Mouse (Mus musculus): Measurements from ENCODE around the gene Ccdc81. TPM values are rescaled to one million over a fixed set of nuclear protein-coding genes. Genes with fewer than 3 reads are reported as not detected.

Ccdc81 gene
- polyA plus RNA-seq, 1 experiment from 2014 or later, result 0.13 TPM

DNA sequence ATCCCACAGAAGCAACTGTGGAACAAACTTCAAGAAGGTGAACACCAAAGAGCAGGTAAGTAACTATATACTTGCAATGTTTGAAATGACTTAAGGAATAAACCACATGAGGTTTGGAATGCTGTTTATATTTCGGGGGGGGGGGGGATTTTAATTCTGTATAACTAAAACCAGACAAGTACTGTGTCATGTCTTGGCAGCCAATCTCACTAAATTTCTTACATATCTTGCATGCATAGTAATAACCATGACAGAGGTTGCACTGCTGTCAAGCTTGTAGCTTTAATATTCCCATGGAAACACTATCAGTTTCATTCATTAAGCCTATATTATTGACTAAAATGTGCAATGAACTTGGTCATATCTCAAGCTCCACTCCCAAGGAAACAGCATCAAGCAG lies 48.2 kb downstream of the Ccdc81 start:
- 66% methylated on average over 1 of the region's 1 CpGs for WGBS
- ATAC-seq (ENCODE audit: low FRiP score, low read depth), result no peak
- no peak overlapping the region for H3K9ac ChIP-seq

DNA sequence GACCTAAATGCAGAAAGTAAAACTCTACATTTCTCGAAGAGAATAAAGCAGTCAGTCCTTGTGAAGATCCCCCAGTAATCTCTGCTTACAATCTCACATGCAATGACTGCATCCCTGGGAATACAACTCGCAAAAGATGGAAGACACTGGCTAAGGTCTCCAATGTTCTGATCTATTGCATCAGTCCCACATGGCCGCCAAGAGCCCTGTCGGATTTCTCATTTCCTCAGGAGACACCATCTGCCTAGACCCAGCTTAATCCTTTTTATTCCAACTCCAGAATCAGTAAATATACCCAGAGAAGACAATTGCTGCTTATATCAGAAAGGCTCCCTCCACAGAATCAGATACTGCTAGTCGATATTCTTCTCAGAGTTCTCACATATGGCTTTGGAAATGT lies 50.3 kb downstream of the Ccdc81 start:
- ATAC-seq (ENCODE audit: low FRiP score, low read depth), result no peak

More for the DNA sequence above, 48.2 kb downstream of the Ccdc81 start:
- H3K4me3 ChIP-seq, result no peak overlapping the region
- H3K4me2 ChIP-seq (replicated peaks), result no peak overlapping the region
- peaks cover 14% of the 10 kb centered on the region for H3K4me1 ChIP-seq
- no peaks in the 10 kb centered on the region for H3K9me3 ChIP-seq
- H3K27me3 ChIP-seq, result no peaks in the 10 kb centered on the region
- H3K27ac ChIP-seq, result no peak overlapping the region
- no peaks in the 10 kb centered on the region for H3K36me3 ChIP-seq

DNA sequence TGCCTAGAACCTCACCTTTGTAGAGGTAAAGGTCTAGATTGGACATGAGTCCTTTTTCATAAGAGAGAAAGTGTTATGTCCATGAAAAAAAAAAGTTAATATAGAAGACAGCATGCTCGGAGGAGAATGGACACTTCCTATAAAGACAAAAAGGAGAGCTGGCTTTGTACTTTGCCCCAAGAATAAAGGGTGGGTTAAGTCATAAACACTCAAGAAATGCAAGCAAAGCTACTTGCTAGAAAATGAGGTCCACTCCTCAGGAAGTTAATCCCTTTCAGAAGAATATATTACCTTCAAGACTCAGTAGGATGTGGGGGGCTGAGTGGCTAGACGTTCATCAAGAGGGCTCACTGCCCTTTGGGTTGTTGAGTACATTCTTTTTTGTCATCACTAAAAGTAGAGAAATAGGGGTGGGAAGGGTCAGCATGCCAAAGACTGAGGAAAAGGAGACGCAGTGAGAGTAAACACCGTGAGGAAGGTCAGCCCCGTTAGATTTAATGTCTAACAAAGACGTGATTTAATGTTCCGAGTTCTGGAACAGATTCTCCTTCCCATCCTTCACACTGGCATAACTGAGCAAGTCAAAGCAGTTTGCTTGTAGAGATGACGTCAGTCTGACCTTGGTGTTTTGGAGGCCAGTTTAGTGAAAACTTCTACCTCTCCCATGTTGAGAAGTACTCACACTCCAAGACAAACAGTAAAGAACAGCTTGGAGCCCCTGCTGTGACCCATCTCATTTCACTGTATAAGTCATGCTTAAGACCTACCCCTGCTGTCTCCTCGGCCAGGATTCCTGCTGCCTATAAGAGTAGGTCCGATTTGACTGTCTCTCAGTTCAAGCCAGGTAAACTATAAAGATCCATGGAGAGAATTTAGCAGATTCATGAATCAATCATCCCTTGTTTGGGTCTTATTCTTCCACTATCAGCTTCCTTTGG lies 51.0 kb downstream of the Ccdc81 start:
- no peak overlapping the region for H3K9ac ChIP-seq
- no peaks in the 10 kb centered on the region for H3K27me3 ChIP-seq
- no peak for ATAC-seq (ENCODE audit: low FRiP score, low read depth)
- no peaks in the 10 kb centered on the region for H3K36me3 ChIP-seq
- WGBS, result 74% methylated on average over 10 of the region's 10 CpGs
- H3K4me3 ChIP-seq, result no peak overlapping the region
- peaks cover 14% of the 10 kb centered on the region for H3K4me1 ChIP-seq
- no peak overlapping the region for H3K4me2 ChIP-seq (replicated peaks)
- no peaks in the 10 kb centered on the region for H3K9me3 ChIP-seq
- H3K27ac ChIP-seq, result no peak overlapping the region

More for the DNA sequence above, 50.3 kb downstream of the Ccdc81 start:
- H3K9ac ChIP-seq, result no peak overlapping the region
- no peaks in the 10 kb centered on the region for H3K36me3 ChIP-seq
- H3K4me2 ChIP-seq (replicated peaks), result no peak overlapping the region
- no peaks in the 10 kb centered on the region for H3K27me3 ChIP-seq
- H3K4me3 ChIP-seq, result no peak overlapping the region
- H3K27ac ChIP-seq, result no peak overlapping the region
- peaks cover 14% of the 10 kb centered on the region for H3K4me1 ChIP-seq
- WGBS, result 86% methylated on average over 5 of the region's 5 CpGs
- H3K9me3 ChIP-seq, result no peaks in the 10 kb centered on the region

DNA sequence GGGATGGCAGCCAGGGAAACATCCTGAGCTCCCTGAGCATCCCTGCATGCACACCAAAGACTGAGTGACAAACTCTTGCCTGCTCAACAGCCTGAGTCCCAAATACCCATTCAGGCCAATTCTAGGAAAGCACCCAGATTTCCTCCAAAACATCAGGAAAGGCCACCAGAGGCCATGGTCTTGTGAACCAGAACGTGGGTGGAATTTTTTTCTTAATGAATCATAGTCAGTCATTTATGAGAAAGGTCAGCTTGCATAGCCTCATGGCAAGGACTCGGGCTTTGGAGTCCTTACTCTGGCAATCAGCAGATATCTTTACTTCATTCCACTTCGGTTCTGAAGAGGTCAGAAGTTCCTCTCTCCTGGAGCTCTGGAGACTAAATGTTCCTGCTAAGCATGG lies 52.9 kb downstream of the Ccdc81 start:
- H3K4me2 ChIP-seq (replicated peaks), result no peak overlapping the region
- H3K27me3 ChIP-seq, result no peaks in the 10 kb centered on the region
- 72% methylated on average over 3 of the region's 3 CpGs for WGBS
- H3K27ac ChIP-seq, result no peak overlapping the region
- no peaks in the 10 kb centered on the region for H3K4me1 ChIP-seq
- H3K36me3 ChIP-seq, result no peaks in the 10 kb centered on the region
- no peak for ATAC-seq (ENCODE audit: low FRiP score, low read depth)
- no peak overlapping the region for H3K9ac ChIP-seq
- H3K9me3 ChIP-seq, result no peaks in the 10 kb centered on the region
- H3K4me3 ChIP-seq, result no peak overlapping the region

DNA sequence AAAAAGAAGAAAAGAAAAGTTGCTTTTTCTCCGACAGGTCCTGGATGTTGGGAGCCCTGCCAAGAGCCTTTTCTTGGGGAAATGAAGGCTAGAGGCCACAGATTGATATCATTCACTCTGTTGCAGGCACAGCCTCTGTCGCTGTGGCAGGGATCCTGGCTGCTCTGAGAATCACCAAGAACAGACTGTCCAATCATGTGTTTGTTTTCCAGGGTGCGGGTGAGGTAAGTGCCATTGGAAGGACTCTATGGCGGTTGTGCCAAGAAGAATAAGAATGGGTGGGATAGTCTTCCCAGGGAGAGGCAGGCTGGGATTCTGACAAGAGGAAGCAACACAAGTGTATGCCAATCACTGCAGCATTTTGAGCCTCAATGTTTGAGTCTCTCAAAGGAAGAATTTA lies 57.8 kb downstream of the Ccdc81 start:
- no peak overlapping the region for H3K4me2 ChIP-seq (replicated peaks)
- no peaks in the 10 kb centered on the region for H3K36me3 ChIP-seq
- 0 out of 2 replicates have a peak, but pooled peaks cover 3% of the 10 kb centered on the region for H3K27me3 ChIP-seq
- no peaks in the 10 kb centered on the region for H3K9me3 ChIP-seq
- WGBS, result 72% methylated on average over 4 of the region's 4 CpGs
- H3K4me3 ChIP-seq, result no peak overlapping the region
- H3K9ac ChIP-seq, result no peak overlapping the region
- ATAC-seq (ENCODE audit: low FRiP score, low read depth), result no peak
- H3K27ac ChIP-seq, result no peak overlapping the region
- no peaks in the 10 kb centered on the region; the same call in 1 of the 2 replicates for H3K4me1 ChIP-seq

DNA sequence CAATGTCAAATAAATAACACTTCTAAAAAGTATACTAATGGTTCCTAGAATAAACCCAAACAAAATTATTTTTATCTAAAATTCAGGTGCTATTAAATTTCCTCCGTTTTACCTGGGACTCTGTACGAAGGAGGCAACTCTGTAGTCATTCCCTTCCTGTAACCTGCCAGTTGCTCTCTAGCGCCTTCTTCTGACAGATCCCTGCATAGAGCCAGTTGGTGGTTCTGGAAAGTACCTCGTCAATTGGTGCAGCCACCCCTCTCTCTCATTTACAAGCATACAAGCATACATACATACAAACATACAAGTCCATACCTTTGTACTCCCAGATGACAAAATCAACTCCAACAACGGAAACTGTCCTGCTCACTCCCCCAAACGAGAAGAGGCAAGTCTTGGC lies 59.9 kb downstream of the Ccdc81 start:
- H3K4me3 ChIP-seq, result no peak overlapping the region
- 30% methylated on average over 6 of the region's 6 CpGs for WGBS
- no peak overlapping the region for H3K4me2 ChIP-seq (replicated peaks)
- ATAC-seq (ENCODE audit: low FRiP score, low read depth), result no peak
- no peak overlapping the region for H3K9ac ChIP-seq
- H3K9me3 ChIP-seq, result no peaks in the 10 kb centered on the region
- no peaks in the 10 kb centered on the region for H3K36me3 ChIP-seq
- H3K27me3 ChIP-seq, result 0 out of 2 replicates have a peak, but pooled peaks cover 3% of the 10 kb centered on the region
- no peaks in the 10 kb centered on the region; the same call in 1 of the 2 replicates for H3K4me1 ChIP-seq
- H3K27ac ChIP-seq, result no peak overlapping the region

DNA sequence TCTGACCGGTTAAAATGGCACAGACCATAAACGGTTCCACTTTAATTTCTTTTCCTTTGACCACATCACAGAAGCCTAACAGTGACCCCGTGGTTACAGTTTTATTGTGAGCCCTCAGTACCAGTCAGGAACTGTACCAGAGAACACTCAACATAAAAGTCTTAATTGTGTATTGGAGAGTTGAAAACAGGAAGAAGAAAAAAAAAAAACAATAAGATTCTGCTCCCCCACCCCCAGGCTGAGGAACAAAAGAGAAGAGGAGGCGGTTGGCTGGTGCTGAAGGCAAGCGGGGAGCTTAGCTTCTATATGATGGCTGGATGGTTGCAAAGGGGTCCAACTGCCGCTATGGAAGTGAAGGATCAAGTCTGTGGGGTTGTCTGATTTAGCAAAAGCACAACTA lies 60.3 kb downstream of the Ccdc81 start:
- WGBS, result 48% methylated on average over 6 of the region's 6 CpGs
- H3K36me3 ChIP-seq, result no peaks in the 10 kb centered on the region
- H3K27ac ChIP-seq, result no peak overlapping the region
- H3K4me3 ChIP-seq, result no peak overlapping the region
- H3K9ac ChIP-seq, result no peak overlapping the region
- H3K9me3 ChIP-seq, result no peaks in the 10 kb centered on the region
- H3K4me1 ChIP-seq, result no peaks in the 10 kb centered on the region; the same call in 1 of the 2 replicates
- H3K27me3 ChIP-seq, result 0 out of 2 replicates have a peak, but pooled peaks cover 3% of the 10 kb centered on the region
- no peak for ATAC-seq (ENCODE audit: low FRiP score, low read depth)
- no peak overlapping the region for H3K4me2 ChIP-seq (replicated peaks)

DNA sequence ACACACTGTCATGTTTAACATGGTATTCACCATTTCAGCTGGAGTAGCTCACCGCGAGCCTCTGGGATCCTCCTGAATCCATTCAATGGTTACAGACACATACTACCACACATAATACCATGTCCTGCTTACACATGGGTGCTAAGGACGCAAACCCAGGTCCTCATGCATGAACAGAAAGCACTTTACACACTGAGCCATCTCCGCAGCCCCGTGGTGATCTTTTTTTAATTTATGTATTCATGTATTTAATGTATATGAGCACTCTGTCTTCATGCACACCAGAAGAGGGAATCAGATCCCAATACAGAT lies 61.1 kb downstream of the Ccdc81 start:
- Histone ChIP-seq H3K36me3 (no peaks in the 10 kb centered on the region), H3K4me2 (replicated peaks) (no peak overlapping the region), H3K9me3 (no peaks in the 10 kb centered on the region), H3K27ac (no peak overlapping the region), H3K9ac (no peak overlapping the region), H3K4me3 (no peak overlapping the region), H3K27me3 (0 out of 2 replicates have a peak, but pooled peaks cover 3% of the 10 kb centered on the region), H3K4me1 (no peaks in the 10 kb centered on the region; the same call in 1 of the 2 replicates)
- no peak for ATAC-seq (ENCODE audit: low FRiP score, low read depth)
- 89% methylated on average over 5 of the region's 5 CpGs for WGBS

DNA sequence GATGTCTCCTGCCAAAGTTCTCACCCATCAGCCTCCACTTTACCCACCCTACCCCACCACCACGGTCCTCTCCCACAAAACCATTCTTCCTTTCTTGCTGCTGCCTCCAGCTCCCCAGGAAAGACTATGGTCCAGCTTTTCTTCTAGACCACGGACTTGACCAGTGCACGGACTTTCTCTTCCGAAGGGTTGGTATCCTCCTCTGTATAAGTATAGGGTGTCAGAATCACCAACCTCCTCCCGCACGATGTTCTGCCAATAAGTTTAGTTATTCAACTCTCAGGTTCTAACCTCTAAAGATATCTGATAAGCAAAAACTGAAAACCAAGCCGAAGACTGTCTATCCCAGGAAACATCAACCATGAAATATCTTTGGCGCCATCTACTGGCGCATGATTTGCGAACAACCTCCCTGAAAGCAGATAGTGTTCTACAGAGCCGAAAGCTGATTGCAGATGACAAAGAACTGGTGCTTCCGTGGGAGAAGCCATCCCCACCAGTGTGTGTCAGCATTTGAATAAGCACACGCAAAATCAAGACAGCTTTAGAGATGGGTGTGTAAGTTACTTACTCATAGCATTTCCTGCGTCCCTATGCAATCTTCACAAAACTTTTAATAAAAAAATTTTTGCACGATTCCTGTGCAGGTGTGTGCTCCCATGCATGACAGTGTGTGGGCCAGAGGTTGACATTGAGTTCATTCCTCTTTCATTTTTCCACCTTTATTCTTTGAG lies 61.6 kb downstream of the Ccdc81 start:
- 38% methylated on average over 15 of the region's 15 CpGs for WGBS
- H3K9ac ChIP-seq, result no peak overlapping the region
- H3K36me3 ChIP-seq, result no peaks in the 10 kb centered on the region
- no peaks in the 10 kb centered on the region; the same call in 1 of the 2 replicates for H3K4me1 ChIP-seq
- 0 out of 2 replicates have a peak, but pooled peaks cover 3% of the 10 kb centered on the region for H3K27me3 ChIP-seq
- H3K9me3 ChIP-seq, result no peaks in the 10 kb centered on the region
- H3K4me2 ChIP-seq (replicated peaks), result no peak overlapping the region
- no peak overlapping the region for H3K4me3 ChIP-seq
- no peak overlapping the region for H3K27ac ChIP-seq
- ATAC-seq (ENCODE audit: low FRiP score, low read depth), result peak; percentile 61

DNA sequence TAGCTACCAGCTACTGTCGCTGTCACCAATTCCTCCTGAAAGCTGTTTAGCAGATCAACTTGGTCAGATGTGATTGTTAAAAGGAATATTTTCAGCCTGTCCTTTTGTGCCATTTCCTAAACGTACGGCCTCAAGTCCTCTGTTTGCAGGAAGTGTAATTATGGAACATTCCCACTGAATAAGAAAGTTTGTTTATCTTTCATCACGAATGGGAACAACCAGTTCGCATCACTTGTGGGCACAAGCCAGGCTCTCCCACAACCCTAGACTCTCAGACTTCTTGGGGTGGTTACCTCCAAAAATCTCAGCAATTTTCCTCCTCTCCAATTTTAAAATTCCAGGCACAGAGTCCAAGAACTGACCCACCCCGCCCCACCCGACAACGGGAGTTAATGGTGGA lies 63.7 kb downstream of the Ccdc81 start:
- 83% methylated on average over 8 of the region's 8 CpGs for WGBS
- H3K9me3 ChIP-seq, result no peaks in the 10 kb centered on the region
- H3K4me1 ChIP-seq, result no peaks in the 10 kb centered on the region; the same call in 1 of the 2 replicates
- H3K9ac ChIP-seq, result no peak overlapping the region
- H3K36me3 ChIP-seq, result no peaks in the 10 kb centered on the region
- H3K27me3 ChIP-seq, result 0 out of 2 replicates have a peak, but pooled peaks cover 2% of the 10 kb centered on the region
- no peak for ATAC-seq (ENCODE audit: low FRiP score, low read depth)
- H3K4me3 ChIP-seq, result no peak overlapping the region
- no peak overlapping the region for H3K4me2 ChIP-seq (replicated peaks)
- H3K27ac ChIP-seq, result no peak overlapping the region

DNA sequence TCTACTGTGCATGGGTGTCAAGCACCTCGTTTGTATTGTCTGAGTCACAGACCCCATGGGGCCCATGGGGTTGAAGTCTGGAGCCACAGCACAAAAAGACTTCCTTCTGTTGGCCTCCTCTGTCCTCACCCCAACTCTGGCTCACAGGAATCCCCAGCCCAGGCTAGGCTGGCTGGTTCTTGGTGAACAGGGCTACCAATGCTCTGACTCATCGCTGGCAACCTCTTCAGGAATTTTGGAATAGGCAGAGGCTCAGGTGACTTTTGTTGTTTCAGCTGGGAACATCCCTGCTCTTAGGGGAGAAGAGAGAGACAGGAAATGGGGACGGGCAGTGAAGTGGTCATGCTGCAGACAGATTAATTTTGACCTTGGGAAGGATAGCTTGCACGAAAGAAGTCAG lies 65.6 kb downstream of the Ccdc81 start:
- Histone ChIP-seq H3K36me3 (no peaks in the 10 kb centered on the region), H3K9me3 (no peaks in the 10 kb centered on the region), H3K4me2 (replicated peaks) (no peak overlapping the region), H3K27ac (no peak overlapping the region), H3K9ac (no peak overlapping the region), H3K4me3 (no peak overlapping the region), H3K4me1 (no peaks in the 10 kb centered on the region; the same call in 1 of the 2 replicates), H3K27me3 (no peaks in the 10 kb centered on the region)
- WGBS, result 64% methylated on average over 4 of the region's 4 CpGs
- no peak for ATAC-seq (ENCODE audit: low FRiP score, low read depth)

DNA sequence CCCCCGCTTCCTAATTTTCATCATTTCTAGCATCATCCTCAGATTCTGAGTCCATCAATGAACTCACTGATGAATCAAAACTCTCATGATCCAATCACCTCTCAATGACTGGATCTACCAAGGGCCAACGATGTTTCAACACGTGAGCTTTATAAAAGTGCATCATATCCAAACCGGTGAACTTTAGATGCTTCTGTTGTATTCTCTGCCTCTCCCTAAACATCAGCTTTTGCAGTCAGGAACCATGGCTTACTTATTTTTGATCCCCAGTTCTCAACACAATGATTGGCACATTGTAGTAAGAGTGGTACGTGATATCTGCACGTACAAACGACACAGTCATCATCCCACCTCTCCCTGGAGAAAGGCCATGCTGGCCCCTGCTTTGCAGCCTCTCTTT lies 66.8 kb downstream of the Ccdc81 start:
- no peaks in the 10 kb centered on the region for H3K27me3 ChIP-seq
- H3K4me3 ChIP-seq, result no peak overlapping the region
- H3K9ac ChIP-seq, result no peak overlapping the region
- H3K4me1 ChIP-seq, result no peaks in the 10 kb centered on the region; the same call in 1 of the 2 replicates
- H3K9me3 ChIP-seq, result no peaks in the 10 kb centered on the region
- WGBS, result 93% methylated on average over 7 of the region's 7 CpGs
- no peak overlapping the region for H3K4me2 ChIP-seq (replicated peaks)
- no peaks in the 10 kb centered on the region for H3K36me3 ChIP-seq
- ATAC-seq (ENCODE audit: low FRiP score, low read depth), result no peak
- no peak overlapping the region for H3K27ac ChIP-seq

Measured in limb, embryonic 13.5 days (tissue).